Mouse (Mus musculus) liver, adult 2 months (tissue): Measurements from ENCODE around the gene Actr3. TPM values are rescaled to one million over a fixed set of nuclear protein-coding genes. Genes with fewer than 3 reads are reported as not detected.

Source experiments
- DNase-seq: peaks from one replicate; pipeline ENCODE4 v3.0.0-alpha.2; 2011; ENCODE audit warnings: low read depth, low spot score; ENCODE audit errors: extremely low read depth
- H3K27ac ChIP-seq: fragments of 200-500 bp; replicated peaks from 2 replicates; pipeline ENCODE4 v1.5.1; 2012; ENCODE audit warnings: low read depth, mild to moderate bottlenecking, control low read depth, inconsistent platforms, low read length; ENCODE audit not compliant: insufficient read depth
- H3K27me3 ChIP-seq: fragments of 200-500 bp; 2 replicates; pipeline ENCODE4 v1.6.1; 2012; ENCODE audit warnings: mild to moderate bottlenecking, moderate library complexity, low read length, inconsistent platforms; ENCODE audit not compliant: control insufficient read depth, insufficient read depth
- H3K36me3 ChIP-seq: fragments of 200-500 bp; 2 replicates; pipeline ENCODE4 v1.6.1; 2012; ENCODE audit warnings: low read length, inconsistent platforms; ENCODE audit not compliant: control insufficient read depth, insufficient read depth
- H3K4me1 ChIP-seq: fragments of 200-500 bp; 2 replicates; pipeline ENCODE4 v1.6.1; 2011; ENCODE audit warnings: low read length; ENCODE audit not compliant: control insufficient read depth, insufficient read depth
- H3K4me3 ChIP-seq: fragments of 200-500 bp; 2 replicates; pipeline ENCODE4 v1.5.1; 2011; ENCODE audit warnings: low read depth, mild to moderate bottlenecking, control low read depth, low read length, moderate library complexity; ENCODE audit not compliant: insufficient read depth
- H3K79me2 ChIP-seq: fragments of 200-500 bp; 2 replicates; pipeline ENCODE4 v1.6.1; 2012; ENCODE audit warnings: inconsistent platforms, mild to moderate bottlenecking, low read length, moderate library complexity; ENCODE audit not compliant: control insufficient read depth, insufficient read depth
- H3K9ac ChIP-seq: fragments of 200-500 bp; 2 replicates; pipeline ENCODE4 v1.6.1; 2012; ENCODE audit warnings: low read depth, mild to moderate bottlenecking, control low read depth, inconsistent platforms, low read length
- CTCF ChIP-seq: fragments of 200-500 bp; IDR thresholded peaks from 2 replicates; pipeline ENCODE4 v1.5.1; 2011; ENCODE audit warnings: low read depth, low read length, control low read depth
- POLR2A ChIP-seq: fragments of 200-500 bp; IDR thresholded peaks from 2 replicates; pipeline ENCODE4 v1.6.1; 2011; ENCODE audit warnings: low read length, control low read depth; ENCODE audit not compliant: insufficient read depth; ENCODE audit errors: extremely low read depth
- WGBS: fragments of 180-500 bp; shearing (Covaris S2); methylation state at CpG from one replicate; pipeline ENCODE4 v1.1.7; 2018; 5-methylcytosine and 5-hydroxymethylcytosine counted together
- polyA plus RNA-seq: library from polyadenylated mRNA; depleted of rRNA; stranded (reverse); fragments of >200 nt; gene quantifications from 2 replicates; pipeline ENCODE4 v1.2.3, GENCODE M21; 2012
- total RNA-seq: library from RNA; depleted of rRNA; stranded (reverse); fragments of >200 nt; gene quantifications from 2 replicates; pipeline ENCODE4 v1.2.3, GENCODE M21; 2014

Gene Actr3
- total and polyA plus RNA-seq, 2 experiments: 16.0 to 84.1 TPM

DNA sequence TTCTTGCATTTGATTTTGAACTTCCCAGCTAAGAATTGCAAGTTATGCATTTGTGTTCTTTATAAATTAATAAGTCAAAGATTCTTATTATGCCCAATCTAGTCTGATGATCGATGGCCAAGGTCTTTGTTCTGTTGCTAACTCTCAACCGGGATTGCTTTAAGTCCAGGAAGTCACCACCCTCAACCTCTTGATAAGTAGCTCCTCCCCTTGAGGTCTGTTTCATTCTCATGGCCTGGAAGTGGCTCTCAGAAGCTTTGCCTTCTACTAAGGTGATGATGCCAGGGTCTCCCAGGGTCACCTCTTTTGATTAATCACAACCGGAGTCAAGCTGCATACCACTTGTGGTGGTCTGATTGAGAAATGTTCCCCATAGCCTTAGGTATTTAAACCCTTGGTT, 38.3 kb upstream of the Actr3 start:
- H3K4me1 ChIP-seq: no peaks in the 10 kb centered on the region
- WGBS: 91% methylated on average over 3 of the region's 3 CpGs
- no peak overlapping the region for H3K4me3 ChIP-seq
- TF ChIP-seq POLR2A (no peak), CTCF (no peak)
- no peaks in the 10 kb centered on the region for H3K79me2 ChIP-seq
- no peak overlapping the region for H3K9ac ChIP-seq
- H3K36me3 ChIP-seq: no peaks in the 10 kb centered on the region
- H3K27ac ChIP-seq: no peak overlapping the region
- H3K27me3 ChIP-seq: no peaks in the 10 kb centered on the region
- DNase-seq: no peak

DNA sequence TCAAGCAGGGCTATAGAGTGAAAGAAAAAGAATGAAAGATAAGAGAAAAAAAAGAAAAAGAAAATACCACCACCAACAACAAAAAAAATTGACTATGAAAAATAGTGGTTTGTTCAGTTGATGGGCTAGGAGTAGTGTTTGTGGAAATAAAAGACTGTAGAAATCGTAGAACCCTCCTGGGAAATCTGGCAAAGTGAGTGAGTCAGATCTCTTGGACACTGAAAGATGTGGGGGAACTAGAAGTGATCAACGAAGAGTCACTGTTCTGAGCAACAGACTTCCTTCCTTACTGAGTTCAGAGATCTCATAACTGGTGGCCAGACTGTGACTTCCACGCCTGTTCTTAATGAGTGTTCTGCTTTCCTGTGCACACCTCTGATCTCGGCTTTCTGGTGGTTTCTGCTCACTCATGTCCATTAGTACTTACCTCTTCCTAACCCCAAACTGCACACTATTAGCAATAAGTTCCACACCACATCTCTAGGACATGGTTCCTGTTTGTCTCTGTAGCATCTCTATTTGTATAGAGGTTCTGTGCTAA, 37.7 kb upstream of the Actr3 start:
- H3K4me1 ChIP-seq: no peaks in the 10 kb centered on the region
- H3K27me3 ChIP-seq: no peaks in the 10 kb centered on the region
- DNase-seq: peak; percentile 28
- H3K27ac ChIP-seq: no peak overlapping the region
- H3K4me3 ChIP-seq: no peak overlapping the region
- no peaks in the 10 kb centered on the region for H3K36me3 ChIP-seq
- no peaks in the 10 kb centered on the region for H3K79me2 ChIP-seq
- no peak overlapping the region for H3K9ac ChIP-seq
- TF ChIP-seq CTCF: no peak
- no peak for TF ChIP-seq POLR2A
- WGBS: 83% methylated on average over 4 of the region's 4 CpGs

DNA sequence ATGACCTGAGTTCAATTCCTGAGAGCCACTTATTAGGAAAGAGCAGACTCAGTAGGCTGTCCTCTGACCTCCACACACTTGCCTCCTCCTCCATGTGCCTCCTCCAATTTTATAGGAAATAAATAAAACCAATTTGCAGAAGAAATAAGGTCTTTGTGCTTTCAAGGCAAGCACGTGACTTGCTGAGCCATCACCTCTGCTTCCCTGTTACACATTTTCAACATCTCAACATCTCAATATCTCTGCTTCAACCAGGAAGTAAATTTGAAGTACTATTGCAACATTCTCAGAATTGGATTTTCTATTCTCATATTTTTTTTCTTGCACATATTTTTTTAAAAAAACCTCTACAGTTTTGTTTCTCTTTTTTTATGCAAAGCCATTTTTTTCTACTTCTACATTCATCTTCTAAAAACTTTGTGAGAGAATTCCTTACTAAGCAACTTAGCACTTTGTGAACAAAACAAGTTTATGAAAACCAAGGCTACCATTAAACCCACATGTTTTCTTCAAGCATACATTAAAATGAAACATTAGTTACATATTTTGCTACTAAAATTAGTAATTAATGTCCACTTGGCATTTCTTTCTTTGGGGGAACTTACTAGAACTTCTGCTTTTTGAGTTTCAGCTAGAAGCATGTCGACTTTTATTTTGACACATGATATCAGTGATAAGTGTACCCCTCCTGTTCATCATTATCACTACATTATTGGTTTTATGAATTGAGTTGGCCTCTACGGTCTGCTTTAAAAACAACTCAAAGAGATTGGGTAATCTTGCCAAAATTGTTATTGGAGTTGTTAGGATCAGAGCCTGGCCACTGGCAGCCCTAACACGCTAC, 35.5 kb upstream of the Actr3 start:
- DNase-seq: peak; percentile 58
- no peak overlapping the region for H3K4me3 ChIP-seq
- H3K9ac ChIP-seq: no peak overlapping the region
- peak overlapping the region; percentile 29; the same call in 1 of the 2 replicates for H3K27ac ChIP-seq
- H3K27me3 ChIP-seq: no peaks in the 10 kb centered on the region
- H3K4me1 ChIP-seq: no peaks in the 10 kb centered on the region
- no peaks in the 10 kb centered on the region for H3K36me3 ChIP-seq
- 79% methylated on average over 4 of the region's 4 CpGs for WGBS
- TF ChIP-seq CTCF (no peak), POLR2A (no peak)
- H3K79me2 ChIP-seq: no peaks in the 10 kb centered on the region

DNA sequence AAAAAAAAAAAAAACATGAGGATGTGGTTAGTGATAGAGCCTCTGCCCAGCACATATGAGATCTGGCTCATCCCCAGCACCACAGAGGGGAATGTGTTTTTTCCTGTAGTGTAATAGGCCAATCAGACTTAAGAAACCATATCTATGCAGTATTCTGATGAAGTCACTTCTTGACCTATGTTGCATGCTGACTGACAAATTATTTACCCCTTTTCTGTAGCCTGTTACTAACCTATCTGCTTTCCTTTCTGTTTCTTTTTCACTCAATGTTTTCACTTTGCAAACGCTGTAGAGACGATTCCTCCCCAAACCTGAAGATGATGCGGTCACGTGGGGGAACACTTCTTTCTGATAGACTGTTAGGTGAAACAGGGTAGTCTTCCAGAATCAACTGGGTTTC, 32.4 kb upstream of the Actr3 start:
- TF ChIP-seq POLR2A (no peak), CTCF (no peak)
- Histone ChIP-seq H3K27ac (no peak overlapping the region), H3K4me1 (no peaks in the 10 kb centered on the region), H3K27me3 (no peaks in the 10 kb centered on the region), H3K36me3 (no peaks in the 10 kb centered on the region), H3K4me3 (no peak overlapping the region), H3K9ac (no peak overlapping the region), H3K79me2 (no peaks in the 10 kb centered on the region)
- WGBS: 84% methylated on average over 4 of the region's 4 CpGs
- no peak for DNase-seq

DNA sequence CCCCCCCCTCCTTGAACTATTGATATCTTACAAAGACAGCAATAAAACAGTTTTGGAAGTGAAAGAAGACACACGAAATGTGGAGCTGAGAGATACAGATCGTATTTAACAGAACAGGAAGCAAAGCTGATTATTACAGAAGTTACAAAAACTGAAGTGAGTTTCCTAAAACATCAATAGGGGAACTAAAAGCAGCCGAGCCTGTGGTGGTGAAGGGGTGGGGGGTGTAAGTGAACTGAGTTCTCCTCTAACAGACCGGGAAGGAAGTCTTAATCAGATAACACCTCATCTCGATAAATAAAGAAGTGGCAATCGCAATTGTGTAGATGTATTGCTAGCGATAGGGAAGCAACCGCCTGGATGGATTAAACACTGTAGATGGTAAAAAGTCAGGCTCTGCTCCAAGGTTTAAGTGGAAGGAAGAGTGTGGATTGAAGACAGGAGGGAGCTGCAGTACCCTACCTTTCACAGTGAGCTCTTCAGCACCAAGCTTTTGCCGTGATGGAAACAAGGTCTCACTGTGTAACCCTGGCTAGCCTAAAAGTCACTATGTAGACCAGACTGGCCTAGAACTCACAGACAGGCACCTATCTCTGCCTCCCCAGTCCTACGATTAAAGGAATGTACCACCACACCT, 31.2 kb upstream of the Actr3 start:
- Histone ChIP-seq H3K36me3 (no peaks in the 10 kb centered on the region), H3K27ac (peak overlapping the region; percentile 44; the same call in 1 of the 2 replicates), H3K9ac (no peak overlapping the region), H3K79me2 (no peaks in the 10 kb centered on the region), H3K27me3 (no peaks in the 10 kb centered on the region), H3K4me3 (no peak overlapping the region), H3K4me1 (no peaks in the 10 kb centered on the region)
- TF ChIP-seq CTCF: no peak
- TF ChIP-seq POLR2A: no peak
- WGBS: 70% methylated on average over 10 of the region's 10 CpGs
- peak; percentile 43 for DNase-seq
